Mouse (Mus musculus) liver, adult 2 months (tissue): ENCODE results near the gene Ube2d1.

Experiments
- CTCF ChIP-seq: fragments of 200-500 bp; IDR thresholded peaks from 2 replicates; pipeline ENCODE4 v1.5.1; 2011; ENCODE audit warnings: low read depth, low read length, control low read depth
- POLR2A ChIP-seq: fragments of 200-500 bp; IDR thresholded peaks from 2 replicates; pipeline ENCODE4 v1.6.1; 2011; ENCODE audit warnings: low read length, control low read depth; ENCODE audit not compliant: insufficient read depth; ENCODE audit errors: extremely low read depth

- TF ChIP-seq POLR2A (no peak), CTCF (peak; percentile 65)
Observed at GRCm38 (mm10) chr10:71306190-71306589, 21.1 kb upstream of the Ube2d1 start.
